Mouse (Mus musculus) urinary bladder, postnatal 36 days (tissue): ENCODE data around the gene Bcas3.

Experiments
- DNase-seq, 2 experiments: peaks; one replicate each; pipeline ENCODE4 v3.0.0; 2022; ENCODE audit warnings: low spot score in 2 of 2, mixed read lengths in 1 of 2

Bcas3 gene

GRCm38 (mm10) chr11:85667741-85668140 lies 314.8 kb downstream of the Bcas3 start:
- no peak for DNase-seq

DNA sequence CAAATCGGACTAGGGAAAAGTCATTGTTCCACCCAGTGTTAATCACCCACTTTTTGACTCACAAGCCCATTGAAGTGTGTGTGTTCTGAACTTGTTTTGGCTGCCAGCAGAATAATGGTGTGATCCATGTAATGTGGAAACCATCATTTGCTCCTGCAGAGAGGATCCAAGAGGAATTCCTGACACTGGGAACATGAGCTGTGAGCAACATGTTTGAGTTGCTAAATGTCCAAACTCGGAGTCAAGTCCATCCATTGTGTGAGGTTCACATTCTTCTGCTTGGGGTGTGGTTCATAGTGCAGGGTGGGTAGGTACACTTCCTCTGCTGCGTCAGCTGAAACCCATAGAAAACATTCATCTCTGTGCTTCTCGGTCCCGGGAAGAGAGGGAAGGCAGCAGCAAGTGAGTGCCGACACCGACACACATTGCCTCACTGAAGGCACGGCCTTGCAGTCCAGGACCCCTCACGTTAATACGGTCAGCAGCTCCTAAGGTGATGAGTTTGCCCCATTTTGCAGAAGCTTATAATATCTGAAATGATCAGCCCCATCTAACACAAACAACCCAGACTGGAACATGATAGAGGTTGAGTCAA lies 320.0 kb downstream of the Bcas3 start:
- no peak for DNase-seq

DNA sequence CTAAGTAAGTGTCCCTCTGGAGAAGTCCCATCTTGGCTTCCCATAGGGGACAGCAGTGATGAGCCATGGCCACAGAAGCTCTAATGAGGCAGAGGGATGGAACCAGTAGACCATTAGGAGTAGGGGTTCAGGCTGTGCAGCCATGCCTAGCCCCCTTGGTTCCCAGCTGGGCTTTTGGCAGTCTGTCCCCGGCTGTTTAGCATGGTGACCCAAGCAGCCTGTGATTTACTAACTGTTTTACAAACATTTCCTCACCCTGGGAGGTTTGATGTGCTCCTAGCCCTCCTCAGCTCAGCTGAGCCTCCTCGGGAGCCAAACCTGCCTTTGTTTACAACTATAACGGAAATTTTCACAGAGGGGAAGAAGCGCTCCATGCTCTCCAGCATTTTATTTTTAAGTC lies 322.3 kb downstream of the Bcas3 start:
- DNase-seq = no peak

DNA sequence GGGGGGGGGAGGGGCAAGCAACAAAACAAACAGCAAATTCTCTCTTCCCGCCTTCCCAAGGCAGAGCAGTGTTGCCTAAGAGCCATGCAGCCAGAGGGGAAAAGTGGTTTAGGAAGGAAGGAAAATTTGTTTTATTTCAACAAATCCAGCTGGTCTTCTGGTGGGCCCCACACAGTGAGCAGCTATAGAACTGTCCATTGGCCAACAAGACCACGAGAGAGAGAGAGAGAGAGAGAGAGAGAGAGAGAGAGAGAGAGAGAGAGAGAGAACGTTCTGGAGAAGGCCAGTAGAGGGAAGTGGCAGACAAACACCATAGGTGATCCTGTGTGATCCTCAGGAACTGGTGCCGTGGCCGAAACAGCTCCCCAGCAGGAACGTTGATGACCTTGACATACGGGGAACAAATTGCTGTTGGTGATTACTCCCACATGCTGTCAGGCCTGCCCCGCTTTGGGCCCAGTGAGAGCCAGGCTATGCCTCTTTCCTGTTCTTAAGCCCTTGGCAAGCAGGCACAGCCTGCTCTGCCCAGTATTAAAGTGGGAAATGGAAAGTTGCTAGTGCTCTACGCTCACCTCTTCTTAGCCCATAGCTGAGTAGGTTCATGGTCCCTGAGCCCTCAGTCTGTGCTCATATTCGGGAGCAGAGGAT lies 323.5 kb downstream of the Bcas3 start:
- DNase-seq = no peak

- DNase-seq = no peak
These were observed 325.7 kb downstream of the Bcas3 start for GRCm38 (mm10) chr11:85678666-85679065.

- DNase-seq = no peak
These were observed 328.8 kb downstream of the Bcas3 start for GRCm38 (mm10) chr11:85681580-85682419.

- DNase-seq = no peak
These were observed 332.0 kb downstream of the Bcas3 start for GRCm38 (mm10) chr11:85684981-85685380.

DNA sequence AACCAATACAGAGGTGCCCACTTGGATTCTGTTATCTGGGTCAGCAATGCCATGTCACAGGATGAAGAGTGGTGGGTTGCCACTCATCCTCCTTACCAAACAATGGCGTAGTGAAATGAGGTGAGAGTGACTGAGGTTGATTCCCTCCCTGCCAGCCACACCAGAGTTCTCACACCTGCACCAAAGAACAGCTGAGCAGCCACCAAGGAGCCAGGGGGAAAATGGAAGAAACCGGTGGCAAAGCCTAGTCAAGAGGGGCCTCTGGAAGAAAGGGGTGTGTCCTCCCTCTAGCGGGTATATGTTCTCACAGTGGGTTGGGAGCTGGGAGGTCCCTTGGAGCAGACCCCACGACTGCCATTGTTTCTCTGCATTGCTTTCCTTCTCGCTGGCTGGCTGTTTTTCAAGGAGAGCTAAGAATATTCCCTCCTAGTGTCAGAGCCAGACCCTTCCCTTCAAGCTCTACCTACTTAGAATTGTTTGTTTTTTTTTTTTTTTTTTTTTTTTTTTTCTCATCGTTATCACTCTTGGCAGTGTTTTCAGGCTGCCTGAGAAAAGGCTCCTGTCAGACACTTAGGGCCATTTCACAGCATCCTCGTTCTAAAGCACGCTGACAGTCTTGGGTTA lies 335.0 kb downstream of the Bcas3 start:
- DNase-seq = no peak

DNA sequence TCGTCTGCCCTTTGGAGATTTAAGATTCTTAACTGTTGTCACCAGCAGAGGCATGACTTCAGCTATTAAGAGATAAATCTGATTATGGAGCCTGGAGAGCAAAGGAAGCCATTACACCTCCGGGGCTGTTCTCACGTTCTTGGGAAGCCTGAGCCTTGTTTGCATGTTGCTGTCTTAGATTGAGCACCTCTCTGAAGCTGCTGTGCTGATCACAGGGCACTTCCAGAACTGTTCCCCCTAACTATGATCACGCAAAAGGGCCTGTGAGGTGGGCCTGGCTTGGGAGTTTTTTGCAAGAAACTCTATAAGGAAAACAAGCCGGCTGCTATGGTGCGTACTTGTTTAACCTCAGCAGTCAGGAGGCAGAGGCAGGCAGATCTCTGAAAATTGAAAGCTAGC lies 335.5 kb downstream of the Bcas3 start:
- DNase-seq = no peak

DNA sequence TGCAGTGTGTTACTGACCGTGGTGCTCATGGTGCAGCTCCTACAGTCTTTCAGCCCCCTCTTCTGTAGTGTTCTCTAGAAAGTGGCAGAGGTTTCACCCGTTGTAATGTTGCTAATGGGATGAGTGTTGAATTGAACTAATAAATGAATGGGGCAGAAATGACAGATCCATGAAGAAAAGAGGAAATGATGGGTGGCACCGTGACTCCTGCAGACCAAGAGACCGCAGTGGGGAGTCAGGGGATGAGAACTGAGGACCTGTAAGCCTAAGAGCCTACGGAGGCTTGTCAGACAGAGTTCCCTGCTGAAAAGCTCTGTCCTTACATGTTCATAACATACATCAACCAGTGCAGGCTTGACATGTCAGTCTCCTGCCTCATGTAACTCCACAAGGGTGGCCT lies 336.3 kb downstream of the Bcas3 start:
- DNase-seq = no peak

GRCm38 (mm10) chr11:85691285-85691684 lies 338.3 kb downstream of the Bcas3 start:
- no peak for DNase-seq

DNA sequence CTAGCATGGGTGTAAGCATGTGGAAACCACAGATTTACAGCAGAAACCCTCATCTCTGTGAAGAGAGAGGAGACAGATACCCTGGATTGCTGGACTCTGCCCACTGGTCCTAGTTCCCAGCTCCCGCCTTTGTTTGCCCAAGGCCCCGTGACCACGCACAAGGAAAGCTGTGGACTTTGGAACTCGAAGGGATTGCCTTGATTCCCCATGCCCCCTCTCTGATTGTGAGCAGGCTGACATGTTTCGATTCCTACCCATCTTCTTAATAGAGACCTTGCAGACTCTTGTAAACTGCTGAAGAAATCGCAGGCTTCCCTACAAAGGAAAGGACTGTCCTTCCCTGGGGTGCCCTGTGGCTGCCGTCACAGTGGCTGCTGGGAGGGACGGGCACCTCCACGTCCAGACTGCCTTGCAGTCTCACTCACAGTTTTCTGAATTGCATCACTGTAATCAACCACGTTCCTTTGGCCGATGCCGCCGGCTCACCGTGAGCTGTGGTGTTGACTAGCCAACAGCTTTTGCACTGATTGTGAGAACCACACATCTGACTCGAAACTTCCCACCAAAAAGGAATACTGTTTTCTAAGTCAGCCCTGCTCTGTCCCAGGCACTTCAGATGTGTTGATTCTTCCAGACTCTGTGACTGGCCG lies 342.8 kb downstream of the Bcas3 start:
- no peak for DNase-seq

- DNase-seq = no peak
These were observed 343.8 kb downstream of the Bcas3 start for GRCm38 (mm10) chr11:85696491-85697398.

DNA sequence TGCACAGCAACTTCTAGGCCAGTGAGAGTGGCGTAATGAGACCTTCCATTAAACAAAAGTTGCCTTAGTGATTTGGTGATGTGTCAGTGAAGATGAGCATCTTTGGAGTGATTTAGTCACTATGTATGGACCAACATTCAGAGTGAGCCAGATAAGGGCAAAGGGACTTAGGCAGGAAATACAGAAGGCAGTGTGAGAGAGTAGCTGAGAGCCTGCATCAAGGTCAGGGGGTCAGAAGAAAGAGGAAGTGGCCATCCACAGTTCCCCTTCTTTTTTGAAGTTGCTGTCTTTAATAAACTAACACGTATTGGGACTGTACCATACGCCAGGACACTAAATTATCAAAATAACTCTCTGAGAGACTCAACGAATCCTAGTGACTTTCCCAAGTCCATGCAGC lies 344.5 kb downstream of the Bcas3 start:
- no peak for DNase-seq

DNA sequence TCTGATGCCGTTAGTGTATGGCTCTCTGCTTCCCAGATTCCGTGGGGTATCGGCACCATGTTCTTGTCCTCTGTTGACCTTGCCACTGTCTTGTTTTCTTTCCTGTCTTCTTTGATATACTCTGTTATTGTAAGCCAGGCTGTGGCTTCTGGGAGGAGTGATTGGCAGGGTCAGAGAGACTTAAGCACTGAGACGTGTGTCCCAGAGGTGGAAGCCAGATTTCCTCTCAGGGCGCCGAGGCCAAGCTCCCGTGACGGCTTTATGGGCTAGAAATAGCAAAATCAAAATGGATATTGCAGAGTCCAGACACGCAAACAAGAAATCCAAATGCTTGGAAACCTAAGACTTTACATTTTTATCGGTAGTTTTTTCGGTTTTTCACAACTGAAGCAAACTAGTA lies 345.3 kb downstream of the Bcas3 start:
- no peak for DNase-seq

DNA sequence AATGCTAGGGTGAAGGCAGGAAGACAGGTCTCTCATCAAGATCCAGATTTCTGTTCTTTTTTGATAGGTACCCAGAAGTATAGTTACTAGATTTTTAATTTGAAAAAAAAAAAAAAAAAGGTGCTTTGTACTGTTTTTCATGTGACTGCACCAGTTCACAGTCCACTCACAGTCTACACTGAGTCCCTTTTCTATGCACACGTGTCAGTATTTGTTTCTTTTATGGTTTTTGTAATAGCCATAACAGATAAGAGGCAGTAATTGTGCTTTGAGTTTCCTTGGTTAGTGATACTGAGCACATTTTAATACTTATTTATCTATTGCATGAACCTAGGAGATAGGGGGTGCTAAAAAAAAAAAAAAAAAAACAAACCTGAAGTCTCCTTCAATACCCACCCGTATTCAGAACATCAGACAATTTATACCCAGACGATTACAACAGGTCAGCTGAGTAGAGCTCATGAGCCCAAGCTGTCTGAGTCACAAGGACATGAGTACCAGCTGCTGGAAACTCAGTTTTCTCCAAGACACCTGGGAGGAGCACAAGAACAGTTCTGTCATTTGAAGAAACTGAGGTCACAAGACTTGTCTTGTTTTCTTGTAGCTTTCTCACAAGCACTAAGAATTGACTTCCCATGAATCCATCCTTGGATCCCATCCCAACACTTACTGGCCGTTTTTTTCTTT lies 351.2 kb downstream of the Bcas3 start:
- no peak for DNase-seq

GRCm38 (mm10) chr11:85706630-85707029 lies 353.7 kb downstream of the Bcas3 start:
- DNase-seq = no peak

- DNase-seq = no peak
These were observed 354.5 kb downstream of the Bcas3 start for GRCm38 (mm10) chr11:85707496-85707895.

- no peak for DNase-seq
These were observed 356.2 kb downstream of the Bcas3 start for GRCm38 (mm10) chr11:85709147-85709546.

GRCm38 (mm10) chr11:85710155-85710554 lies 357.2 kb downstream of the Bcas3 start:
- no peak for DNase-seq
